Mouse (Mus musculus): Measurements from ENCODE around the gene Mccc2.
"Not testable (repeated sequence)": the region's sequence is repeated elsewhere in the genome, so short reads cannot be mapped to it uniquely, and the experiment has no call there.

The Mccc2 gene

DNA sequence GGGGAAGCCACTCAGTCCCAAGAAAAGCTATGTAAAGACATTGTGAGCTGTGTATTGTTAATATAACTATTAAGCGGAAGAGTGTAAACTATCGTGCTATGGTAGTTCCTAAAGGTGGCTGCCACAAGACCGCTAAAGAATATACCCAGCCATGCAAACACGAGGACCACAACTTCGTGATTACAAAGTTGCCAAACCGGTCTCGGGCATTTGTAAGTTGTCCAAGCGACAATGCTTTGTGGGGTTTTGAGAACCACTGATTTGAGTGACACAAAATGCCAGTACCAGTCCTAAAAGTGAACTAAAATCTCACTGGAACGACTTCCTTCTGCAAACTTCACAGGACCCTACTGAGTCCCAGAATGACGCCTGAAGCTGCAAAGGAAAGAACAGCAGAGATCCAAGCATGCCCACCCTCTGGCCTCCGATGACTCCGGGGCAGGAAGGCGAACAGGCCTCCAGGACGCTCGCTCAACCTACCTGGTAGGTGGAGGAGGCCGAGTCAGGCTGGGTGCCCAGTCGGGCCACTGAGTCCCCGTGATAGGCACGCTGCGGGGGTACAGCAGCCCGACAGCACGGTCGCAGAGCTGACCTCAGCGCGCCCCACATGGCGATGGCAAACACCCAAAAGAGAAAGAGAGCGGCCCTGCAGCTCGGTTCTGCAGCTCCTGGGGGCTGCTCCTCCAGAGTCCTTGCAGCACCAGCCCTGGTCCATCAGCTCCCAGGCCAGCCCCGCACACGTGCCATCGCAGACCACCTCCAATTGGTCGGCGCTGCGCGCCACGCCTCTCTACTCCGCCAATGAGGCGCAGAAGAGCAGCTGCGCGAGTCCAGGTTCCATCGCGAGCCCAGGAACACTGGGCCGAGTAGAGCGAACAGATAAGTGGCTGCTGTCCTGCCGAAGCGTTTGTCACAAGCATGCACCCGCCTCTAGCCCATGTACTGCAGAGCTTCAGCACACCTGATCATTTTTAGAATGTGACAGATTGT, at the start of gene Mccc2:
TSS of gene Mccc2 (minus strand) at position 734 of the 990 bp plus-strand sequence.
- peak; percentile 86 for DNase-seq (ENCODE audit: extremely low spot score, low spot score)

DNA sequence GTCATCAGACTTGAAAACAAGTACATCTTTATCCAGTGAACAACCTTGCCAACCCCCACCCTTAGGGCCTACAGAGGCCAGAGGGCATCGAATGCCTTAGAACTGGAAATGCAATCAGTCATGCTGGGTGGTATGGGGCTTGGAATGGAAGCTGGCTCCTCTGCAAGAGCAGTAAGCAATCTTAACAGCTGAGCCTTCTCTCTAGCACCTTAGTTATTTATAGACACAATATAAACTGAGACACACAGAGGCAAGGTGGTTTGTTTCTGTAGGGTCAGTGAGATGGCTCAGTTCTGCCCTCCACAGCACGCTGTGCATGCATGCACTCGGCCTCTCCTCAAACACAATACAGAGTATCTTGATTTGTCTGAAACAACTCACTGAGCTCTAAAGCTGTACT, 48.5 kb upstream of the Mccc2 start:
- DNase-seq (ENCODE audit: extremely low spot score, low spot score): no peak

DNA sequence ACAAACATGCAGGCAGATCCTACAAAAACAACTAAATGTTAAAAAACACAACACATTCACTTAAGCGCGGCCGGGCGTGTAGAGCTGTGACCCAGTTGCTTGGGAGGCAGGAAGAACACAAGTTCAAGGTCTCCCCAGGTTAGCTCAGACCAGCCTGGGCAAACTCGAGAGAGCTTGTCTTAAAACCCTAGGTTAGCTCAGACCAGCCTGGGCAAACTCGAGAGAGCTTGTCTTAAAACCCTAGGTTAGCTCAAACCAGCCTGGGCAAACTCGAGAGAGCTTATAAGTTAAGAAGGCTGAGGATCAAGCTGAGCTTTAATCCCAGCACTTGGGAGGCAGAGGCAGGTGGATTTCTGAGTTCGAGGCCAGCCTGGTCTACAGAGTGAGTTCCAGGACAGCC, 42.3 kb upstream of the Mccc2 start:
- DNase-seq (ENCODE audit: extremely low spot score, low spot score): not testable (repeated sequence)

DNA sequence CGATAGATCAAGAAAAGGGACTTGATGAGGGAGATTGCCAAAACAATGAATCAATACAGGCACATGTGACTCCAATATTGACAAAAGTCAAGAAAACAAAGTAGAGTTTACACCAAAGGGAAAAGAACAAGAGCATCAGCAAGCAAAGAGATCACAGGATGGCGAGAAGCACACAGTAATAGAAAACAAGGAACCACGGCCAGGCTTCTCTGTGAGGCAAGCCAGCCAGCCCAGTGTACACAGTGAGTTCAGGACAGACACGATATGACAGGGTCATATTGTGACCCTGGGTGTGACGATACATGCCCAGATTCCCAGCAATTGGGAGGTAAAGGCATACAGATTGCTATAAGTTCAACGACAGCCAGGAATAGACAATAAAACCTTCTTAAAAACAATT, 10.6 kb upstream of the Mccc2 start:
- no peak for DNase-seq (ENCODE audit: extremely low spot score, low spot score)

DNA sequence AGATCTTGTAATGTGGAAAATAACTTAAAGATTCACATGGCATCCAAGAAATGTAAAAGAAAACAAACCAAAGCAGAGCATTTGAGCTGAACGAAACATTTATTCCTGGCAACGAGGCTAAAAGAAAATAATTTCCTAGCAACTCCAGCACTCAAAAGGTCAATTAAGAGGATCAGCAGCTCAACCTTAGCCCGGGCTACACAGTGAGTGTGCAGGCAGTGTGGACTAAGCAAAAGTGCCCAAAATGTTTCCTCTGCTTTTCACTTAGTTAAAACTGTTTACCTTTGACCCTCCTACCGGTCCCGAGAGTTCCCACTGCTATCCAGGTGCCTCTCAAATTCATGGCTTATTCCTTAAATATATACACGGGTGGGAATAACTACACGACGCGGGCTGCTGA, 1.5 kb upstream of the Mccc2 start:
- DNase-seq (ENCODE audit: extremely low spot score, low spot score): no peak

DNA sequence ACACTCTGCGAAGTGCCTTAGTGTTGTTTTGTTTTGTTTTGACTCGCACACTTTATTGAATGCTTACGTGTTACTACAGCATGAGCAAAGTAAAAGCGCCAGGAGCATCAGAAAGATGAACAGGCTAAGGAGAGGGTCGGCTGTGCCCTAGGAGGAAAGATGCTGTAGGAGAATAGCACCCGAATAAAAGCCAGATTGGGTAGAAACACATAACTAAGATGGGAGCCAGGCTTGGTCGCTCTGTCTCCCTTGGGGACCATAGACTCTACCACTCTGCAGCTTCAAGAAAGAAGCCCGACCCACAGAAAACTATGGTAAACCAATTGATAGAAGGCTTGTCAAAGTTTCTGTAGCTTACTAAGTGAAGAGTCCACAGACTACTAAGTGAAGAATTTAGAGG, 498 bp upstream of the Mccc2 start:
- DNase-seq (ENCODE audit: extremely low spot score, low spot score): no peak

DNA sequence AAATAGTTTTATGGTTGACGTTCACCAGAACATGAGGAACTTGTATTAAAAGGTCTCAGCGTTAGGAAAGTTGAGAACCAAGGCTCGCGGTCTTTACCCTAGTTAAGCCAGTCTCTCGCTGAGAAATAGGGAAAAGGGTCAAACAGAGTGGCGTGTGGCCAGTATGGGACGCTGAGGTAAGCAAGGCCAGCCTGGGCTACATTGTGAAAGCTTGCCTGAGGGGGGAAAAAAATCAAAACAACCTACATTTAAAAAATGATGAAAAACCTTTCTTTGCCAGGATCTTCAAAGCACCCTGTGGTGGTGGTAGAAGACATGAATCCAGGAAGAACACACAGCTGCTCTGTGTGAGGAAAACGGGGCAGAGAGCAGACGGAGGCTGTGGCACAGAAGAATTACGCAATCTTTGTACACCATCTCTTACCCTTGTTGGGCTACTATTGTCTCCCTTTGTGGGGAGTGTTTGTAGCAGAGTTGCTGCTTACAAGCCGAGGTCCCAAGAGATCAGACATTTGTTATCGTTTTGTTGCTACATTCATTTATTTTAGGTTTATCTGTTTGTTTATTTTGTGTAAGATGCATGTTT, 9.4 kb downstream of the Mccc2 start:
- DNase-seq (ENCODE audit: extremely low spot score, low spot score): no peak

DNA sequence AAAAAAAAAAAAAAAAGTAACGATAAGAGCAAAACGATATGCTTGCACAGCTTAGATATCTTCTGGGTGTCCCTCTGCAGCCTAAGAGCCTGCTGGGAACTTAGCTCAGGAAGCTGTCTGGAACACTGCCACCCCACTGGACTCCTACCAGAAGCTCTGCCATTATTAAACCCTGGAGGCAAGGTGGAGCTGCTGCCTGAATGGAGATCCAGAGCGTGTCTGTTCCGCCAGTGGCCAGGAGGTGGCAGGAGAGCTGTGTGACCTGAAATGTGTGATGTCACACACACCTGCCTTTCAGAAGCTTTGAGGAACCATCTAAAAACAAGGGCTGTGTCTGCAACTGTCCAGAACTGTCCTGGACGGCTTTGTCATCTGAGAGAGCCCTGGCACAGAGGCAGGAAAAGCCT, 13.6 kb downstream of the Mccc2 start:
- peak; percentile 64 for DNase-seq (ENCODE audit: extremely low spot score, low spot score)

DNA sequence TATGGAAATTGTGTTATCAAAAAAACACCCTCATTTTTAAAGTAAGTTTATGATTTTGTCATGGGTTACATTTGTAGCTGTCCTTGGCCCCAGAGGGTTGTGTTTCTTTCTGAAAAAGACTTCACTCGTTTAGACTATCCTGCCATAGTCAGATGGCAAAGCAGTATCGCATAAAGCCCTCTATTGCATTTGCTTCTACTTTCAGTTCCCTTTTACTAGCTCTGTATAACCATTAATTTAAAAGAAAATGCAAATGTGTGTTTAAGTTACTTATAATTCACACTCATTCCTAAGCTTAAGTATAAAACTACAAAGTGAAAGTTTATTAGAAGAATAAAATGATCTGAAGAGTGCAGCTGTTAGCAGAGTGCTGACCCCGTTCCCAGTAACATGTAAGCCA, 16.4 kb downstream of the Mccc2 start:
- DNase-seq (ENCODE audit: extremely low spot score, low spot score): no peak

DNA sequence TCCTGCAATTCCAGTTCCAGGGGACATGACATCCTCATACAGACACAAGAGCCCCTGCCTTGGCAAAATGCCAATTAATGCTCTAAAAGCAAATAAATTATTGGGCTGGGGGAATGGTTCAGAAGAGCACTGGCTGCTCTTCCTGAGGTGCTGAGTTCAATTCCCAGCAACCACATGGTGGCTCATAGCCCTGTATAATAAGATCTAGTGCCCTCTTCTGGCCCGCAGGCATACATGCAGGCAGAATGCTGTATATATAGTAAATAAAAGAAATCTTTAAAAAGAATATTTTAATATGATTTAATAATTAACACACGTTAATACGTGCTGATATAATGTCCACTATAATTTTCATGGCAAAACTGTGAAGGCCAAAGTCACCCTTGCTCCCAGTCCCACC, 17.3 kb downstream of the Mccc2 start:
- no peak for DNase-seq (ENCODE audit: extremely low spot score, low spot score)

DNA sequence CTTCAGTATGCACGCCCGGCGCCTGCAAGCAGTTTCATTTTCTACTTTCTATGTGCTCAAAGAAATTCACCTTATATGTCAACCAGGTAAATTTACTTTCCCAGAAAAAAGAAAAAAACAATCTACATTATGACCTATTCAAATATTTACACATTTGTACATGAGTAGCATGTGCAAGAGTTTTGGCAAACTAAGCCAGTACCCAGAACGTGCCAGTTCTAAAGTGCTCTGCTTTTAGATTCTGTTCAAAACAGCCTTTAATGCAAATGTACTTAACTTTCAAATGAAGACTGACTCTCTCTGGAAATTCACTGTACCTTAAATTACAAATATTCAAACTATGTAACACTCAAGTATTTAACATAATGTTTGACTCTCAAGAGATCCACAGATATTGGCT, 25.8 kb downstream of the Mccc2 start:
- DNase-seq (ENCODE audit: extremely low spot score, low spot score): no peak

DNA sequence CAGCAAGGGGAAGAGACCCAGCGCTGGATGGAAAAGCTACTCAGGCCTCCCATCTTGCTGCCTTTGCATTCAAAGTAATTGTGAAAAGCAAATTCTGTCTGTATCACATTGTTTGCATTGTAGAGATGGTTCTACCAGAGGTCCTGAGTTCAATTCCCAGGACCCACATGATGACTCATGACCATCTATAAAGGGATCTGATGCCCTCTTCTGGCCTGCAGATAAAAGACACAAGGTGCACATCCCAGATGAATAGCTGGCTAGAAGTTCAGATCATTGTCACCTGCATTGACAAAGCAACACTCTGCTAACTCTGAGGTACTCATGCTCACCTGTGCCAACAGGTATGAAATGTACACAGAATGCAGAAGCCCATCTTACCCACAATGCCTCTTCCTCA, 32.1 kb downstream of the Mccc2 start:
- DNase-seq (ENCODE audit: extremely low spot score, low spot score): no peak

DNA sequence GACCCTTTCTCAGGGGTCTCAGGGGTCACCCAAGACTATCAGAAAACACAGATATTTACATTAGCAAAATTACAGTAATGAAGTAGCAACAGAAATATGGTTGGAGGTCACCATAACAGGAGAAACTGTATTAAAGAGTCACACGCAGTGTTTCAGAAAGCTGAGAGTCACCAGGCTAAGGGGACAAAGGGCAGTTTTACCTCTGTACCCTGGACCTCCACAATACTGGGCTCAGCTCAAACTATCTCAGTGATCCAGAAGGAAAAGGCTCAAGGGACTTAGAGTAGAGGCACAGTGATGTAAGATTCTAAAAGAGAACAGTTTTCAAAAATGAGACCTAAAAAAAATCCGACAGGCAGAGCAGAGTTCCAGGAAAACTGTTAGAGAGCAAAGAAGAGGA, 36.0 kb downstream of the Mccc2 start:
- no peak for DNase-seq (ENCODE audit: extremely low spot score, low spot score)

DNA sequence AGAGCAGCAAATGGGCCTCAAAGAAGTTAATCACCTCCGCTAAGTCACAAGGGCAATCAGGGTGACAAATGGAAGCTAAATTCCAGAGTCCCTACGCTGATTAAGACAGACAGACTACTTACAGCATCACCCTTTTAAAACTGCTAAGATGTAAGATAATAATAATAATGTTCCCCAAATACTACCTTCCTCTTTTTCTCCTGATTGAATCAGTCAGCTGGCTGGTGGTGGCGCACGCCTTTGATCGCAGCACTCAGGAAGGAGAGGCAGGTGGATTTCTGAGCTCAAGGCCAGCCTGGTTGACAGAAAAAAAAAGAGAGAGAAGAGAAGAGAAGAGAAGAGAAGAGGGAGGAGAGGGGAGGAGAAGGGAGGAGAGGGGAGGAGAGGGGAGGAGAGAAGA, 45.4 kb downstream of the Mccc2 start:
- DNase-seq (ENCODE audit: extremely low spot score, low spot score): no peak

DNA sequence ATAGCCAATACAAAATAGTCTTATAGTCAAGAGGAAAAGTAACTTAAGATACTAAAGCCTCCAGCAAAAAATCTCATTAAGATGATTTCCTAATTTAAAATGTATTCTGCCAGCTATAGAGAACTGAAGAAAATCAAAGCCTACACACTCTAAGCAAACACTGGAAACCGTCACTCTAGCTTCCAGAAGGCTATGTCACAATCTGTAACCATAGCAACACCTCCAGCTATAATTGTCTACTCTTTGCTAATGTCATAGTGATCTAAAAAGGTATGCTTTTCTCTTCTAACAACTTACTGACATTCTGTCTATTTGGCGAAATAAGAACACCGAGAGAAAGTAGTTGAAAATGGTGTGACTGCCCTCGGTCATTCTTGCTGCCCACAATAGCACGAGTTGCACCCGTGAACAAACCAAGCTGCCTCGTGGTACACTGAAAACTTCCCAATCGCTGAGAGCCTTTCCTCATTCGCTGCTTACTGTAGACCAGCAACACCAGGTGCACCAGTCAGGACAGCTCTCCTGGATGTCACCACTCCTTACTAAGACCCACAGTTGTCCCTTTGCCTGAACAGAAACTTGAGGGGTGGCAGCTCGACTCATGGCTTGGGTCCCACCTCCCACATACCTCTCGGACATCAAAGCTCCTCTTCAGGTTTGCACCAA, 48.3 kb downstream of the Mccc2 start:
- no peak for DNase-seq (ENCODE audit: extremely low spot score, low spot score)

DNA sequence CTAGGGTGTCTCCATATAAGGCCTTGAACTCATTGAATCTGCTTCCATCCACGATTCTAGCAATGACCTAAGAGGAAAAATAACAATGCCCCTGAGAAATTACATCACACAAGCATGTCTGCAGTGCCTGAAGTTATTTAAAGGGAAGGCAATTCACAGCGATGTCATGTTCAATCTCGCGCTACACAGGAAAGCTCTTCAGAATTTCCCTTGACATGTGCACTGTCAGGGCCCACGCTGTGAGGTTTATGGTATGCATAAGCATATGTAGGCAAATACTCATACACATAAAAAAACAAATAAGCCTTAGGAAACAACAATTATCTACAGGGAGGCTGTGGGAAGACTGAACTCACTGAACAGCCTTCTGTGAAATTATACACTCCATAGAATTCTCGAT, 51.6 kb downstream of the Mccc2 start:
- DNase-seq (ENCODE audit: extremely low spot score, low spot score): no peak

DNA sequence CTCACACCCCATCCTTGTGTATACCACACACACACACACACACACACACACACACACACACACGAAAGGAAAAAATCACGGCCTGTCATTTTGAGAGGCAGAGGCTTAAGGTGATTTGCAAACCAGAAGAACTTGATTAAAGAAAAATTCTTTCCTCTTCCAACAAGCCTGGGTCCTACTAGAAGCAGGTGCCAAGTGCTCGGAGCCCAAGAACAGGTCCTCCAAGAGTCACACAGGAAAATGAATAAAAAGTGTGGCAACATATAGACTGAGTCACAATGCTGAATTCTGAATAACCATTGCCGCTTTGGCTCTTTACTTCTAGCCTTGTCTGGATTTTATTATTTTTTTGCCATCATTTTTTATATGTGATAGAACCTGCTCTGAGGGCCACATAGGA, 53.8 kb downstream of the Mccc2 start:
- no peak for DNase-seq (ENCODE audit: extremely low spot score, low spot score)

DNA sequence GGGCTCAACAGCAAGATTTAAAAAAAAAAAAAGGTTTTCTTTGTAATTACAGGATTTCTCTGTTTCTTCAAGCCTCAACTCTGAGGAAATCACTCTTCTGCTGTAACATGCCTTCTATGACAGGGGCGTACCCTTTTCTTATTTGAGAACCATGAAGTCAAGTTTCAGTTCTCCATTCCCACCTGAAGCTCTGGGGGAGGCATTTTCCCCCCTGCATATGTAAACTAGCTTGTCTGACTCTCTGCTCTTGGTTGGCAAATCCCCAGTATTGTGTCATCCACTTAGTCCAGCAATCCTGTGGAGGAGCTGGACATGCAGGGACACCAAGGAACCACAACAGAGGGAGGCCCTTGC, 59.9 kb downstream of the Mccc2 start:
- no peak for DNase-seq (ENCODE audit: extremely low spot score, low spot score)

DNA sequence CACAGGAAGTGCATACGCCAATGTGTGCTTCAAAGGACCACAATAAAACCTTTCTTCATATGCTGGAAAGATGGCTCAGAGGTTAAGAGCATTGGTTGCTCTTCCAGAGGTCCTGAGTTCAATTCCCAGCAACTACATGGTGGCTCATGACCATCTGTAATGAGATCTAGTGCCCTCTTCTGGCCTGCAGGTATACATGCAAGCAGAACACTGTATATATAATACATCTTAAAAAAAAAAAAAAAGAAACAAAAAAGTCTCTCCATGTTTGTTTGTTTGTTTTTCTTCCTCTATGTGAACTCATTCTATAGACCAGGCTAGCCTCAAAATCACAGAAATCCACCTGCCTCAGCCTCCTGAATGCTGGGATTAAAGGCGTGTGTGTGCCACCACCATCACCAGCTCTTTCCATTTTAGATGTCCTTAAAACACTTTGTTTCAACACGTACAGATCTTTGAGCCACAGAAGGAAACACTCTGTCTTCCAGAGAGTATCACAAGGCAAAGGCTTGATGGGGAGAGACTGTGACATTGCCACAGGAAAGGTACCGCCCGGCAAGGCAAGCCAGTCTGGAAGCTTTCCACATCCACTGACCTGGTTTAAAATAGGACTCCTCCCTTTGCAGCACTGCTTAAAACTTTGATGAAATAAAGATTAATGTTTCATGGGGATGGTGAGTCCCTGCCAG, 60.4 kb downstream of the Mccc2 start:
- no peak for DNase-seq (ENCODE audit: extremely low spot score, low spot score)

DNA sequence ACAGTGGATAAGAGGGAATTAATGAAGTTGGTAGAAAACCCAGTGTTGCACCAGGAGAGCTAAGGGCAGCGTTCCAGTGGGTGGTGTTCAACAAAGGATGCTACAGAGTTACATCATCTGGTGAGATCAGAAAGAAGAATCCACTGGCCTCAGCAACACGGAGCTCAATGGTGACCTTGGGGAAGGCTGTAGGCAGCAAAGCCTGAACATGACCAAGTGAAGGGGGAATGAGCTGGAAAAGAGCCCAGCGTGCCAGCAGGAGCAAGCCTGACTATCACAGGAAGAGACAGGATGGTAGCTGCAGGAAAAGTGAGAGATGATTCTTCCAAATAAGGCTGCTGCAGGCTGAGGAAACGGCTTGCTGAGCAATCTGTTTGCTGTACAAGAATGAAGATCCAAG, 68.0 kb downstream of the Mccc2 start:
- DNase-seq (ENCODE audit: extremely low spot score, low spot score): no peak

DNA sequence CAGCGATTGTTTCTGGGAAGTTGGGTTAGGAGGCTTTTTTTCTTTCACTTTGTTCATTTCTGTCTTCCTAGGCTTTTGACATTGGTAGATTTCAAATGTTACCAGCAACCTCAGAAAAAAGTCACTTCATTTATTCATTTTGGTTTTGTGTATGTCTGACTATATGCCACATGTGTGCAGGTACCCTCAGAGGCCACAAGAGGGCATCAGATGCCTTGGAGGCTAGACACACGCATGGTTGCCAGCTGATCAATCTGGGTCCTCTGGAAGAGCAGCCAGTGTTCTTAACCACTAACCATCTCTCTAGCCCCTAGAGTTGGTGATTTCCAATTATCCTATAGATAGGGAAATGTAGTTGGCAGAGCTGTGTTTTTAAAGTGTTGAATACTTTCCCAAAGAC, 71.9 kb downstream of the Mccc2 start:
- DNase-seq (ENCODE audit: extremely low spot score, low spot score): no peak

DNA sequence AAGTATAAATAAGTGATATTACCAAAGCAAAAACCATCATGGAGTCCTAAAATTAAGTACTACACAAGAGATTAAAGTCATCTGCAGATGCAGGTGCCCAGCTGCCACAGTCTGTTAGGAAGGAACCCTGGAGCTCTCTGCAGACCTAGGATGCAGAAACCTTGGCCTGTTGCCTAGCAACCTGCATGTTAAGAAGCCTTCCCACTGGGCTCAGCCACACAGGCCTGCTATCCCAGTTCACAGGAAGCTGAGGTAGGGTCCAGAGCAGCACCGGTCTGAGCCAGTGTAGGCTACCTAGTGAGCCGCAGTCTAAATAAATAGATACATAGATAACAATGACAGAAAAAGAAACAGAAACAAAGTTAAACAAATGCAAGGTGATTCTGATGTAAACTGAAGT, 74.8 kb downstream of the Mccc2 start:
- no peak for DNase-seq (ENCODE audit: extremely low spot score, low spot score)

Data from neural tube, embryonic 10.5 days (tissue).